Mouse (Mus musculus) ovary, postnatal 10 days (tissue): ENCODE data around the gene Bloc1s2.

ENCODE experiments used
- DNase-seq: peaks from one replicate; pipeline ENCODE4 v3.0.0; 2022; ENCODE audit warnings: low spot score

The Bloc1s2 gene

DNA sequence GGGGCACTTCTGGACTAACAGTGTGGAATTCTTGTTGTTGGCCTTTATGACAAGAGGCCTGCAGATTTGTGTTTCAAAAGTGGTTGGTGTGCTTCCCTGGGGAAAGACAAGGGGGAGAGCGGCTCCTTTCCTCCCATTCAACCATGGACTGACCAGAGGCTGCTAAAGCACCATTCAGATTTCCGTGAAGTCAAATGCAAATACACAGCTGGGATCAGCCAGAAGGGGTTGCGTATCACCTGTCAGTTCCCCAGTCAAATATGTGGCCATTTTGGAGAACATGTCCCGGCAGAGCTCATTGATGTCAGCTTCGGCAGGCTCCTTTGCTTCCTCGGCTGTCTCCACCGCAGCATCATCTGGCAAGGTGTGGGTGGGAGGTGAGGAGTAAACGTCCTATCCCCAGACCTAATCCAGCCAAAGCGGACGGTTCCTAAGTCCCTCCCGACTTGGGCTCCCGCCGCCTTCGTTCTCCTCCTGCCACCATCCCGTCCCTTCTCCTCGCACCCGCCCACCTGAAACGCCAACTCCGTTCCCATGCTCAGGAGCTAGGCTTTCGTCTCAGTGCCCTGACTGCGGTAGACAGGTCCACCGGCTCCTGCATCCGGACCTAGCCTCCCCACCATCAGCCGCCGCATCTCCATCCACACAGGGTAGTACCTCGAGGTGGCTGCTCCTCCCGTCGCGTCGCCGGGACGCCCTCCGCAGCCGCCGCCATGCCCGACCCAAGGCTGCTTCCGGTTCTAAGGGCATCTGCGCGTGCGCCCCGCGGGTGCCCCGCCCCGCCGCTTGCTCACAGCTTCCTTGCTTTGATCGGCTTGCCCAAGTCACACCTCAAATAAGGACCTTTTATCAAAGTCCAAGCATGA, at the start of gene Bloc1s2:
Bloc1s2 (minus strand) TSS at position 745 of the 866 bp plus-strand sequence.
- peak; percentile 77 for DNase-seq

DNA sequence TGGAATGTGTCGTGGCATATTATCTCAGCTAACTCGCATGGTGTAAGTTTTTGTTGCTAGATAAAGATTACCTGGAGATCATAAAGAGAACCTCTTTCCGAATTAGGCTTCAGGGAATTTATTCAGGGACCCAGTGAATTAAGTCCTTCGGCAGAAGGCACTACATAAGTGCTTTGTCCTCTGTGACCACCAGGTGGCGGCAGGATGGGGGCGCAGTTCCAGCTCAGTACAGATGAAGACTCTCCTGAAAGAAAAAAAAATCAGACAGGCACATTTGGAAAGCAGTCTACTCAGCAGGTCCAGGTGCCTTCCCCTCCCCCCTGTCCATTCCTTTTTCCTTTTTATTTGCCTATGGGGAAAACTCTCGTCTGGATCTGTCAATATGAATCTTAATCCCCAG, 48.9 kb upstream of the Bloc1s2 start:
- peak; percentile 33 for DNase-seq

DNA sequence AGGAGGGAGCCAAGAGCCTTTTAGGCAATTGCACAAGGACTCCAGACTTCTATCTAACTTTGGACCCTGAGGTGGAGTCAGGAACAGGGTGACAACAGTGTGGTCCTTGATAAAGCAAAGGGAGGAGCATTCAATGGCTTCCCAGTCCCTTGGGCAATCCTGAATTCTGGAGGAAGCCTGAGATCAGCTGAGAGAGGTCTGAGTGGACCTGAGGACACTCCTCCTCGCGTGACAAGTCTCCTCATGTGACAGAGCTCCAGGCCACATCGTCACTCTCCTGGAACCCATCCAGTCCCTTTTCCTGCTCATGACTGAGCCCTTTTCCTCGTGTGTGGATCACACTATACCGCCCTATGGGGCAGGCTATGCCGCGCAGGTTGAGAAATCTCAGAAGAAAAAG, 47.7 kb upstream of the Bloc1s2 start:
- no peak for DNase-seq

DNA sequence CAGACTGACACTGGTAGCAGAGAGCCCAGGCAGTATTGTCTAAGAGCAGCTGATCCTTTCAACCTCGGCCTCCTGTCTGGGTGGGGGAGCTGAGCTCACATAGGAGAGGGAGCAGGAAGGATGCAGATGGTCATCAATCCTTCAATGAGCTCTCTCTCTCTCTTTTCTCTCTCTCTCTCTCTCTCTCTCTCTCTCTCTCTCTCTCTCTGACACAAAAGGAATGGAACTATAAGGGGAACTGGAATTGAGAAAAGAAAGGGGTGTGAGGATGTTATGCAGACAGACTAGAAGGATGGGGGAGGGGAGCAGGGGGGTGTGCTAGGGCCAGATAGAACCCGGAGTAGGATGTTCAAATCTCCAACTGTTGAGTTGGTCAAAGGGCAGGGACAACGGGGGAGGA, 46.1 kb upstream of the Bloc1s2 start, which contains the start of gene Pkd2l1:
Pkd2l1 (minus strand) TSS at position 101 of the 400 bp plus-strand sequence.
- no peak for DNase-seq

DNA sequence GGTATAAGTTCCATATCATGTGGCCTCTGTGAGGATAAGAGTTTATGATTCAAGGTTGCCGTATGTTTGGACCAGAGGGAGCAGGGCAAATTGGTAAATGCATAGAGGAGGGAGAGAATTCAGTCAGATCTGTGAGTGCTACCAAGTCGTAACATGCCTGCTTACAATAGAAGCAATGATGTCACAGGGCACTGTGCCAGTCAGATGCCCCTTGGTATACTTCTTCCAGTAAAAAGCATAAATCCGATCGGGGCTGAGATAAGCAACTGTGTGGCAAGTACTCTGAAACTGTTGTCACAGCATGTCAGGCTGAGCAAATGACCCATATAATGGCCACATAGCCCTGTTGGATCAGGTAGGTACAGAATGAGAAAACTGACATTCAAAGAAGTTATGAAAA, 42.8 kb upstream of the Bloc1s2 start:
- no peak for DNase-seq

DNA sequence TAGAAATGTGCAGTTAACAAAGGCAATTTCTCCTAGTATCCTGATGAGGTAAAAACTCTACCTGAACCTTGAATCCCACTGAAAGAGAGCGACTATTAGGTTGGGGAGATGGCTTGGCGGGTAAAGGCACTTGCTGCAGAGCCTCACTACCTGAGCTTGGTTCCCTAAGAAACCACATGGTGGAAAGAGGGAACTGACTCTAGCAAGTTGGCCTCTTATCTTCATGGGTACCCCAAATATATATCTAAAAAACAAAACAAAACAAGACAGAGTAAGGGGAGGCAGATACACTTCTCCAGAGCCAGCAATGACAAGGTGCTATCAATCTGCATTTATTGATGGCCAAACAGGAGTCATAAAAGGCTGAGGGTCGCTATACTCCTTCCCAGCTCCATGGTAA, 37.7 kb upstream of the Bloc1s2 start:
- no peak for DNase-seq

DNA sequence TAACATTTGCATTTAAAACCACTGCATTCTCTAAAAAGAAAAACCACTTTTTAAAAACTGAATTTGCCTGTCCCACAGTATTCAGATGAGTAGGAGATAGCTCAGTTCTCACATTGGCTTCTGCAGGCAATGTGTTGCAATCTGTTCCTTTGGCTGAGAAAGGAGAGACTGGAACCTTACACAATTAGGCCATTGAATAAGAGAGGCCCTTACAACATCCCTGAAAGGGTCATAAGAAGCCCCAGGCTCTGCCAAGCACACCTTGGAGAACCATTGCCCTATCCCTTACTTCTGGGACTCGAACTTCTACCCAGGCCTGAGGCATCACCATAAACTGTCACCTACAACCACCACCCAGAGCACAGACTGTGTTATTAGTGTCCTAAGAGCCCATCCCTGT, 34.3 kb upstream of the Bloc1s2 start:
- no peak for DNase-seq

DNA sequence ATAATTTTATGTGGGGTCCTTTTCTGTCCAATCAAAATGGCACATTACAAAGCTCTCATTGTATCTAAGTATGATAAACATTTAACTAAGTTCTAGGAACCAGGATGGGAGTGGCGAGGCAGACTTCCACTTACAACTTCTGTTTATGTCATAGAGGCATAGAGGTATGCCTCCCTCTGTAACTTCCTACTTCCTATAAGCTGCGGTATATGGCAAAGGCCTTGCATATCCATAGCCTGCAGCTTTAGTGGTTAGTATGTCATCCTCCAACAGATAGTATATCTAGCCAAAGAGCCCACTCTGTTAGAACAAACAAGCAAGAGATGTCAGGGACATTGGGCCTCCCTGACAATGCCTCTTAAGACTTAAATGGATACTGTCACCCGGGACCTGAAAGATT, 30.5 kb upstream of the Bloc1s2 start:
- no peak for DNase-seq

DNA sequence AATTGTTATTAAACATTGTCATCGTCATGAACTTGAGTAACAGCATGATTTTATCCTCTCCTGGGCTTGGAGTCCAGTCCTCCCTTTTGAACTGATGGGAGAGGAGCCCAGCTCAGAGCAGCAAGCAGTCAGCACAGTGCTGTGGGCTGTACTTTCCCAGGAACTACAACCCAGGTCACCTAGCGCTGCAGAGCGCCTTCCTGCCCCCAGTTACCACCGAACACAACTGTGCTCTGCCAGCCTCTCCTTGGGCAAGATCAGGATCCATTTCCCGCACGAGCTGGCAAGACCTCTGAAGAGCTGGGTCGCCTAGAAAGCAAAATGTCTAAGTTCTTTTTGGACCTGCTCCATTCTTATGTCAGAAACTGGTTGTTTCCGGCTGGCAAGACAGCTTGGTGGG, 28.6 kb upstream of the Bloc1s2 start:
- no peak for DNase-seq

DNA sequence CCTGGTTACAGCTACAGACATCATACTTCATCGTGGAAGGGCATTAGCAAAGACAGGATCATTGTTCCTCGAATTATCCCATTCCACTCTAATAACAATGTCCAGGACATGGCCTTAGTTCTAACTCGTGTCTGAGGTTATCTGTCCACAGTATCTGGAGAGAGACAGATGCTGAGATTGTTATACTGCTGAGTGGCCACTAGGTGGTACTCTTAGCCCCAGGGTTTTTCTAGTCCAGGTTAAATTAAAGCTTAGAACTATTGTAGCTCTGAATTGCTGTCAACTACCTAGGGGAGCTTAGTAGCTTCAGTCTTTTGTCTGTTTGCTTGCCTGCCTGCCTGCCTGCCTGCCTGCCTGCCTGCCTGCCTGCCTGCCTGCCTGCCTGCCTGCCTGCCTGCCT, 15.3 kb upstream of the Bloc1s2 start:
- no peak for DNase-seq

DNA sequence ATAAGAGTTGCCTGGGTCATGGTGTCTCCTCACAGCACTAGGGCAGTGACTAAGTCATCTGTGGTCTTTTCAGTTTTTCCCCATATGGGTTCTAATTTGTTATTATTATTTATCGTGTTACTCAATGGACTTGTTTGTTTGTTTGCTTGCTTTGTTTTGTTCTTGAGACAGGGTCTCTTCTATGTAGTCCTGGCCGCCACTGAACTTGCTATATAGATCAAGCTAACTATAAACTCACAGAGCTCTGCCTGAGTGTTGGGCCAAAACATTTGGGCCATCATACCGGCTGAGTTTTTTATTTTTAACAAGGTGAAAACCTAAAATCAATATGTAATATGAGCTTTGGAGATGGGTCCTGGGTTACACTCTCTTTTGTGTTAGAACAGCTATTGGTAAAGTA, 13.1 kb upstream of the Bloc1s2 start:
- no peak for DNase-seq

DNA sequence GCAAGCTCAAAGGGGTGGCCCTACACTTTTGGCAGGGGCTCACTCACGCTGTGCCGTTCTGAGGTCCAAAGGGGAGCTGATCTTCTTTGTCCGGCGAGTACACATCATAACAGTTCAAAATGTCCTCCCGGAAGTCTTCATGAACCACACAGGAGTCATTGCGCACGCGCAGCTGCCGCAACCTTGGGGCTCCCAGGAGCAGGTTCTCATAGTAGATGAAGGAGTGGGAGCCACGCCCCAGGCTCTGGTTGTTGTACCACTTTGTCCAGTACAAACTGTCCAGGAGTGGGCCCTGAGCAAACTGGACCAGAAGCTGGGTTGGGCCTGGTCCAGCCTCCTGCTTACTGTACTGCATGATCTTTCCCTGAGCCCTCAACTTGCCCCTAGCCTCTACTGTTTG, 10.8 kb upstream of the Bloc1s2 start:
- no peak for DNase-seq

DNA sequence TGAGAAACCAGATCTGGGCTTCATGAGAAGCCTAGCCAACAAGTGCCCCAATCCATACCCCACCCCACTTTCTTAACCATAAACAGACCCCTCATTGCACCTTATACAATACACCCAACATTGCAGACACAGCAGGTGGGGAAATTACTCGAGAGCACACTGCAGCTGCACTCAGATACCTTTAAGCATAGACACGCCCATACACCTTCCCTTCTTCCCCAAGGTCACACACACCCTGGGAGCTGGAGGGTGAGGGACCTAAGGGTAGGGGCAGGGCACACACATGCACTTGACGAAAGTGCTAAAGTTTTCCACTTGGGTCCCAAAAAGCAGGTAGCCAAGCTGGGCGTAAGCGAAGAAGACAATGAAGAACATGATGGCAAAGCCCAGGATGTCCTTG, 7.5 kb upstream of the Bloc1s2 start:
- DNase-seq: no peak

DNA sequence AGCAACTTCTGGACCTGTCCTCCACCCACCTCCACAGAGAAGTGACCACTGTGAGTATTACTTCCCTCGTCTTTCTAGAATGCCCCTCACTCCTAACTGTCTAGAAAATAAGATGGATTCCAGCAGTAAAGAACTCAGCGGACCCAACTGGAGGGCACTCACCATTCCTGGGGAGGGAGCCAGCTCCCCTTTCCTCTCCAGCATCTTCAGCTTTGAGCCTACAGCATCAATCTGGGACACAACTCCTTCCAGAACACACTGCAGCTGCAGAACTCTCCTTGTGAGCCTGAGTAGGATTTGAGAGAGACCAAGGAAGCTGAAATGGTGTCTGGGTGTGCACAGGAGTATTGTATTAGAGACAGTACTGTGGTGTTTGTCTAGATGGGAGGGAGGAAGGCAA, 2.7 kb upstream of the Bloc1s2 start:
- DNase-seq: no peak

DNA sequence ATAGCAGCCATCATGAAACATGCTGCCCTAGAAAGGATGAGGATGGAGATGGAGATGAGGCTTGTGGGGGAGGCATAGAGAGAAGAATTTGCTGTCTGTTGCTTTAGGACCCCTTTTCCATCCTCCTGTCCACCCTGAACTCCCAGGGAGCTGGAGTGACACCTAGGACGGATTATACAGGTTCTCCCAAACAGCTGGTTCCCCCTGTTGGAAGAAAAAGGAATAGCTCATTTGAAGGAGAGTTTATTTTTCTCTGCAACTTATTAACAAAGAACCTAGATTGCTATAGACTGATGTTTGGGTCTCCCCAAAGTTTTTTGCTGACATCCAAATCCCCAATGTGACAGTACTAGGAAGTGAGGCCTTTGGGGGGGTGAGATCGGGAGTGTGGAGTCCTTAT, 2.1 kb upstream of the Bloc1s2 start:
- DNase-seq: no peak

DNA sequence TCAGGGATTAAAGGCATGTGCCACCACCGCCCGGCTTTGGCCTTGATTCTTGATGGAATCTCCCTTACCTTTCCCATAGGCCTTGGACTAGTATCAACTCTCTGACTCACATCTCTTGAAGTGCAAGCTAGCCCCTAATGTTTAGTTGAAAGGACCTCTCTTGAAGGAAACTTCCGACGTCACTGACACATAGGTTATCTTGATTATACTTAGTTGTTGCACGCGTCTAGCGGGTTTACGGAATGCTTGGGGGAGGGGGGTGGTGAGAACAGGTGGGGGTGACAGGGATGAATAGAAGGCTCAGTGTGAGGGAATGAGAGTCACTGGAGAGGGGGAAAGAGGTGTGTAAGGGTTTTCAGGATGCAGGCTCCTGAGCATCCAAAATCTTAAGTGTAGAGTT, 705 bp upstream of the Bloc1s2 start:
- no peak for DNase-seq

DNA sequence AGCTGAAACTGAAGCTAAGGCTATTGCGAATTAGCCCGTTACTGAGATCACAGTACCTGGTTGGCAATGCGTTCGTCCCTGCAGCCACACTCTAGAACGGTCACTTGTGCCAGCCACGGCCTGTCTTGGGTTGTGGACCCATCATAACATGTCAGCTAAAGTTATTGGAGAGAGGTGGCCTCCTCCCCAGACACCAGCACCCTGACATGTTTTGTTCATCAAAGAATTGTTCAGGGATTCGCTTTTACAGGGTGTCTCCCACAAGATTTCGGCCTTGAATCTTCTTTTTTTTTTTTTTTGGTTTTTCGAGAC, 278 bp upstream of the Bloc1s2 start:
- DNase-seq: no peak

DNA sequence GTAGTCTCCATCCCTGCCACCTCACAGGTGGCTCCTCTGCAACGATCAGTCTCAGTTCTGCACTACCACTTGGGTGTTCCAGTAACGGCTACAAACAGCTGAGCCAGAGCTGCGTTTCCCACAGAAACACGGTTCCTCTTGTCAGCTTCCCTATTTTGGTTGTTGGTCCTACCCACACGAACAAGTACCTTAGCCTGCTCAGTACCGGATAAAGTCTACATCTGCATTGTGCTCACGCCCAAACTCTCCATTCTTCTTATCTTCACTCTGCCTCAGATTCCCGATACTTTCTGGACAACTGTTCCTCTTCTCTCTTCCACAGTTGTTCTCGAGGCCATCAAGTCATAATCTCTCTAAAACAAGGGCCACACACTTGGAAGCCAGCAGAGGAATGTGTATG, 1.9 kb downstream of the Bloc1s2 start:
- DNase-seq: no peak

DNA sequence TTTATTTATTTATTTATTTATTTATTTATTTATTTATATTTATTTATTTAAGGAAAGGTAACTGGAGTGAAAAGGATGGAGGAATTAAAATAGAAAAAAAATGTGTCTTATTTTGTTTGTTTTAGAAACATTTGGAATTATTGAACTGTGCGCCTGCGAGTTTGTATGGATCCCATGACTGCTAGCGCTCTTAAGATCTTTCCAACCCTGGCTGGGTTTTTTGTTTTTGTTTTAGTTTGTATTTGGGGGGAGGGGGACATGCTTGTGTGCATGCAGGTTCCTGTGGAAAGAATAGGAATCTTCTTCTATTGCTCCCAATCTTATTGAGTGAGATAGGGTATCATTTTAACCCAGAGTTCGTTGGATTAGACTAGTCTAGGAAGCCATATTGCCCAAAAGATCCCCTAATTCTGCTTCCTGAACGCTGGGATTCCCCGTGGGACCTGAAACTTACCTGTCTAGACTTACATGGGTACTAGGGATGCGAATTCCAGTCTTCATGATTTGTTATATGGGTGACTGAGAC, 10.2 kb downstream of the Bloc1s2 start:
- DNase-seq: no peak

DNA sequence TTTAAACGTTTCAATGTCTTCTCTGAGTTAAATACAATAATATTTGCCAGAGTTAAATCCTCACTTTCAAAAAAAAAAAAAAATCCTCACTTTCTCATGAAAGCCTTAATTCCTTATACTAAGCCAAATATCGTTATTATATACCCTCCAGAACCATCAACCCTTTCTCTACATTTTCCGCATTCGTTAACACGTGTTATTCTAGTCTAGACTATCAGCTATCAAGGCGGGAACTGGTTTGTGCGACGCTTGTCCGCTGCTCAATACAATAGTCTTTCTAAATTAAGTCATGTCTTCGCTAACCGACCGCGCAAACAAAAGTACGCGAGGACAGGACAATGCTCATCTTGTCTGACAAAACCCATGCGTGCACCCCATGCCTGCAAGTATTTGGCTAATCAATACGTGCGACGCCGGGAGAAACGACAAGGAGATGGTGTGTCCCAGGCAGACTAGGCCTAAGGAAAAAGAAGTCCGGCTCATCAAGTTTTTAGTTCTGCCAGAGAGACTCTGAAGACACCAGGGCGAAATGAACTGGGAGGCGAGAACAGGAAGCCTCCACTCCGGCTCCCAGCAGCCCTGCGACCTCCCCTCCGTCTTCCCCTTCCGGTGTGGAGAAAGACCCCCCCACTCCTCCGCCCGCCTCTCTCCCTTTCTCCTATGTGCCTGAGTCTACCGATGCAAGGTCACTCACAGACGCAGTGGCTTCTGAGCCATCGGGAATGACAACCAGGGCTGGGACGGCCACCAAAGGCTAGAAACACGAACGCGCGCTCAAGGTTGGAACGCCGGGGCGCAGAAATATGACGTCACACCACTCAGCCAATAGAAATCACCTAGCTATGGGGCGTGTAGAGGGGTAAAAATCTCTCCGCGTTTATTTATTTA, 10.9 kb downstream of the Bloc1s2 start, which contains the start of gene Cwf19l1:
Cwf19l1 (minus strand) TSS at position 805 of the 888 bp plus-strand sequence.
- DNase-seq: peak; percentile 77

DNA sequence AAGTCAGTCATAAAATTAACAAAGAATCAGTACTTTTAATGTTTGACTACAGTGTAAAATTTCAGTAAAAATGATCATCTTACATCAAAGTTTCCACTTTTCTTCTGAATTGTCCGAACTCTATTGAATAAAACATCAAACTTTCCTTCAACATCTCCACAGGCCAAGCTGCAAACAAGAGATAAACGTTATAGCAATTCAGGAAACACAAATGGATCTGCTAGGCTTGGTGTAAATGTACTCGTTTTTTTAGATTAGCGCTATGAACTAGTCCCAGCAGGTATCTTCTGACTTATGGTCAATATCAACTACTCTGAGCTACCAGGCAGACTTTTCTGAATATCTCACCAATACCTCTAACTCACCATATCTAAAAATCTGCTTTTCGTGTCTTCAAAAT, 13.3 kb downstream of the Bloc1s2 start:
- DNase-seq: no peak

DNA sequence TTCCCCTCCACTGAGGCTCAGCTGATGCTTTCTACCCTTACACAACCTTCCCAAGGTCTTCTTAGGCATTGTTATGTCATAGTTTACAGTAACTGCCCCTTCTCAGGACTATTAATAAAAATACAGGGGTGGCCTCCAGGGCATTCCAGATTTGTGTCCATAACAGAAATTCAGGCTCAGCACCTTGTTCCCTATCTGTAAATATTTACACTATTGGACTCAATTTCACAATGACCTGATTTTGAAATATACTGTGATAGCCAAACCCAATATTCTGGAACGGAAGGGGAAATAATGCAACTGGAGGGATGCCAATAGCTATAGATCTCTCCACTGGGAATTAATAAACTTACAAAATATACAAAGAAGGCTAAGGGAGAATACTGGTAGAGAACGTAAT, 17.7 kb downstream of the Bloc1s2 start:
- DNase-seq: no peak
